Mouse (Mus musculus): ENCODE data around the gene 2610044O15Rik8. TPM values are rescaled to one million over a fixed set of nuclear protein-coding genes. Genes with fewer than 3 reads are reported as not detected.

2610044O15Rik8 gene
- 16.8 and 21.9 TPM in 2 replicates for polyA plus RNA-seq (2012; rRNA removed)

GRCm38 (mm10) chr8:129234027-129234733 is at the start of gene 2610044O15Rik8:
Gene 2610044O15Rik8 (minus strand): TSS chr8:129234406.
- peak; percentile 69 for DNase-seq (ENCODE audit: low spot score)

GRCm38 (mm10) chr8:129265918-129266317 is 31.7 kb upstream of the 2610044O15Rik8 start:
- no peak for DNase-seq (ENCODE audit: low spot score)

- DNase-seq (ENCODE audit: low spot score): no peak
These were observed 30.1 kb upstream of the 2610044O15Rik8 start for GRCm38 (mm10) chr8:129264296-129264695.

GRCm38 (mm10) chr8:129263211-129263927 is 29.2 kb upstream of the 2610044O15Rik8 start:
- peak; percentile 43 for DNase-seq (ENCODE audit: low spot score)

- no peak for DNase-seq (ENCODE audit: low spot score)
These were observed 561 bp downstream of the 2610044O15Rik8 start for GRCm38 (mm10) chr8:129233664-129234026.

Other genes with a start within 250 kb of the 2610044O15Rik8 start
- gene Ccdc7a, start 168.9 kb downstream of the 2610044O15Rik8 start, polyA plus RNA-seq (2012; rRNA removed): not detected in 2 replicates
- gene Ccdc7b, start 167.3 kb downstream of the 2610044O15Rik8 start, polyA plus RNA-seq (2012; rRNA removed): not detected in 2 replicates
- not detected in 2 replicates for gene Gm10999, start 102.7 kb downstream of the 2610044O15Rik8 start, polyA plus RNA-seq (2012; rRNA removed)

Measured in urinary bladder, adult 2 months (tissue).